Mouse (Mus musculus): ENCODE results near the gene Mpg.

DNA sequence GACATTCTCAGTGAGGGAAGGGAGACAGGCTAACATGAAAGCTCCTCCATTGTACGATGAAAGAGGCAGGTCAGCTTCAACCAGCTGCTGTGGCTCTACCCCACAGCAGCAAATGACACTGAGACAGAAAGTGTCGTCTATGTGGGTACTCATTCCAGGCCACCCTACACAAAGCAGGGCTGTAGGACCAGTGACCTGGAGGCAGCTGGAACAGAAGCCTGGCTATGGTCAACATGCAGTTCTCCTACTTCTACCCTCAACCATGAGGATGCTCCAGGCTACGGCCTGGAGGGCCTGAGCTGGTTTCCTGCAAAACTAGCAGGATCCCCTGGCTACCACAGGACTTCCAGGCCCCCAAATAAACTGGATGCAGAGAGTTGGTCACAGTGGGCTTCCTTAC, 30.3 kb downstream of the Mpg start:
- TF ChIP-seq CTCF (IDR thresholded peaks at IDR 0.05; ENCODE audit: extremely low read depth, insufficient read depth, insufficient read length, insufficient replicate concordance) (no peak), POLR2A (IDR thresholded peaks at IDR 0.05; ENCODE audit: low read depth, low read length) (no peak)

Data from spleen, adult 2 months (tissue).